In the genomic region with DNA sequence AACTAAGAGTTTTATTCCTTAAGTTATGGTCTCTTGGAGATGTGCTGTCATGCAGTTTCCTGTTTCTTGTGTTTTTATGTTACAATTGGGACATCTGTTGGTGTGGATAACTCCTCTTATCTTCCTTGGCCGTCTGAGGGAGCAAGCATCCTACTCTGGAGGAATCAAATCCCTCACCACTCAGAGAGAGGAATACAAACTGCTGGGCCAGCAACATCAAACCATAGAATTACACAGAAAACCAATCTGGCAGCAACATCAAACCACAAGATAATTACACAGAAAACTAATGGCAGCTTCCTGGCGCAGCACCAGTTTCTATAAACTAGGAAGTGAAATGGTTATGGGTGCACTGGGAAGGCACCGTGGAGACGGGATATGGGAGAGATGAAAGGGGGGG, we compare ENCODE assay signal across 1 mouse cellular context.
TF ChIP-seq lines count a peak whose summit lies in the region.

No protein-coding gene starts in this region.

TF ChIP-seq in MEL, 35 proteins besides CTCF, POLR2A, EP300 and RAD21:
- TF ChIP-seq USF2 (IDR thresholded peaks at IDR 0.05; ENCODE audit: borderline replicate concordance in 1 of 2, insufficient read depth in 1 of 2, low read depth in 1 of 2, low read length in 2 of 2) = no peak
- peak; percentile 70 for TF ChIP-seq GATA1 (IDR thresholded peaks at IDR 0.05; ENCODE audit: low read depth, low read length)
- peak; percentile 20; the same call in 1 of the 2 replicates for TF ChIP-seq ETS1 (IDR thresholded peaks at IDR 0.05; ENCODE audit: low read depth, low read length)
- no peak for TF ChIP-seq NELFE (IDR thresholded peaks at IDR 0.05; ENCODE audit: low read depth, low read length)
- peak; percentile 76 for TF ChIP-seq TAL1 (IDR thresholded peaks at IDR 0.05; ENCODE audit: low read length)
- TF ChIP-seq RCOR1 (IDR thresholded peaks at IDR 0.05; ENCODE audit: low read depth, low read length) = peak; percentile 53; the same call in 1 of the 2 replicates
- no peak for TF ChIP-seq NRF1 (IDR thresholded peaks at IDR 0.05; ENCODE audit: insufficient read depth, low read depth, low read length, poor library complexity, severe bottlenecking)
- TF ChIP-seq E2F4 (IDR thresholded peaks at IDR 0.05; ENCODE audit: borderline replicate concordance, low read depth, low read length) = no peak
